Mouse (Mus musculus) B cell, adult 2 months (primary cell): ENCODE data around the gene Xpr1.

Experiments used
- DNase-seq, 2 experiments: peaks; one replicate each; pipeline ENCODE4 v3.0.0; 2022

Xpr1 gene

GRCm38 (mm10) chr1:155249896-155250295 lies 167.3 kb downstream of the Xpr1 start:
- DNase-seq = no peak

GRCm38 (mm10) chr1:155248041-155248440 lies 169.2 kb downstream of the Xpr1 start:
- DNase-seq = no peak

GRCm38 (mm10) chr1:155247441-155247840 lies 169.8 kb downstream of the Xpr1 start:
- no peak for DNase-seq

- no peak for DNase-seq
These were observed 171.7 kb downstream of the Xpr1 start for GRCm38 (mm10) chr1:155245516-155245915.

GRCm38 (mm10) chr1:155244771-155245211 lies 172.4 kb downstream of the Xpr1 start:
- no peak for DNase-seq

GRCm38 (mm10) chr1:155243797-155244770 lies 173.1 kb downstream of the Xpr1 start, which contains the start of gene BC034090:
Gene BC034090 (minus strand): TSS chr1:155244444.
- DNase-seq = peak; percentile 23 to 28

GRCm38 (mm10) chr1:155242488-155242745 lies 174.8 kb downstream of the Xpr1 start:
- DNase-seq = no peak

GRCm38 (mm10) chr1:155241701-155242487 lies 175.3 kb downstream of the Xpr1 start:
- DNase-seq = no peak

GRCm38 (mm10) chr1:155239962-155240717 lies 177.1 kb downstream of the Xpr1 start:
- no peak for DNase-seq

- DNase-seq = no peak
These were observed 178.0 kb downstream of the Xpr1 start for GRCm38 (mm10) chr1:155239169-155239568.

GRCm38 (mm10) chr1:155238126-155238525 lies 179.1 kb downstream of the Xpr1 start:
- DNase-seq = no peak

- no peak for DNase-seq
These were observed 179.8 kb downstream of the Xpr1 start for GRCm38 (mm10) chr1:155237390-155237789.

GRCm38 (mm10) chr1:155236306-155237024 lies 180.8 kb downstream of the Xpr1 start:
- DNase-seq = no peak

GRCm38 (mm10) chr1:155235641-155236040 lies 181.6 kb downstream of the Xpr1 start:
- no peak for DNase-seq

GRCm38 (mm10) chr1:155233931-155234607 lies 183.1 kb downstream of the Xpr1 start:
- DNase-seq = no peak

GRCm38 (mm10) chr1:155233378-155233777 lies 183.8 kb downstream of the Xpr1 start:
- DNase-seq = no peak

- no peak for DNase-seq
These were observed 184.4 kb downstream of the Xpr1 start for GRCm38 (mm10) chr1:155232786-155233185.

- DNase-seq = no peak
These were observed 184.8 kb downstream of the Xpr1 start for GRCm38 (mm10) chr1:155232385-155232784.

GRCm38 (mm10) chr1:155229464-155230411 lies 187.5 kb downstream of the Xpr1 start:
- DNase-seq = no peak
